Mouse (Mus musculus) liver, postnatal 0 days (tissue): ENCODE measurements around the gene Msi2.

ENCODE experiments used
- CTCF ChIP-seq: sonication (generic); IDR thresholded peaks from 2 replicates; pipeline ENCODE4 v1.5.1; 2016; ENCODE audit warnings: antibody characterized with exemption, low read depth
- EP300 ChIP-seq: IDR thresholded peaks from 2 replicates; pipeline ENCODE4 v1.6.1; 2016; ENCODE audit warnings: antibody characterized with exemption, low read depth, mild to moderate bottlenecking

- peak; percentile 23; the same call in 1 of the 2 replicates for TF ChIP-seq CTCF
- TF ChIP-seq EP300, result no peak
Measured at GRCm38 (mm10) chr11:88618732-88619309, 99.5 kb downstream of the Msi2 start.
